Mouse (Mus musculus) spleen, adult 2 months (tissue): ENCODE results near the gene Ptprr.

ENCODE experiments used
- CTCF ChIP-seq: fragments of 200-500 bp; IDR thresholded peaks from 2 replicates; pipeline ENCODE4 v1.5.1; 2011; ENCODE audit warnings: mild to moderate bottlenecking, inconsistent platforms; ENCODE audit not compliant: insufficient read depth, insufficient read length, insufficient replicate concordance; ENCODE audit errors: extremely low read depth
- POLR2A ChIP-seq: fragments of 200-500 bp; IDR thresholded peaks from 2 replicates; pipeline ENCODE4 v1.6.1; 2011; ENCODE audit warnings: low read depth, low read length, inconsistent platforms

DNA sequence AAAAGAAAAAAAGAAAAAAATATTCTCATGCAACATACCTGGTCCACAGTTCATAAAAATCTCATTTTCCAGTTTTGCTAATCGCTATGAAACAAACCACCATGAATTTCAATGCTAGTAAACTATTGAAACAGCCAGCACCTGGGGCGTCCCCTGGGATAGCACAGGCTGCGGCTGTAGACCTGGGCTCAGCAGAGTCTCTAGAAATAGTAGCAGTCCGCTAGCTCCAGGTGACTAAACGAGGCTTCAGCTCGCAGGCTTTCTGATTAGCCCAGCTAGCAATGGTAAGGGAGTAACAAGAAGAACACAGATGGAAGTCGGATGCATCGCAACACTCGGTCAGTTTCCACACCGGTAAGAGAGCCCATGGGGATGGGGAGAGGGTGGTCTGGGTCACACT lies 125.7 kb downstream of the Ptprr start:
- TF ChIP-seq CTCF (no peak), POLR2A (no peak)
